Mouse (Mus musculus): ENCODE data around the gene Cntn3. TPM values are rescaled to one million over a fixed set of nuclear protein-coding genes. Genes with fewer than 3 reads are reported as not detected.
"Not testable (repeated sequence)": the region's sequence is repeated elsewhere in the genome, so short reads cannot be mapped to it uniquely, and the experiment has no call there.

Gene Cntn3
- polyA plus RNA-seq (2015; fragmentation: Nextera tagmentation; extraction: Ambion mirVana): 1.2 and 2.2 TPM in 2 replicates

GRCm38 (mm10) chr6:102573001-102573400, at the start of gene Cntn3:
Gene Cntn3, minus strand, starts transcription at chr6:102573101.
- H3K4me2 ChIP-seq; H3K4me3 ChIP-seq; ATAC-seq (ENCODE audit: insufficient number of reproducible peaks, low FRiP score, low TSS enrichment, low read depth): not testable (repeated sequence)

GRCm38 (mm10) chr6:102600773-102601172, 27.9 kb upstream of the Cntn3 start:
- 71% methylated on average over 2 of the region's 2 CpGs for WGBS
- no peaks in the 10 kb centered on the region for H3K27me3 ChIP-seq
- no peak overlapping the region for H3K4me2 ChIP-seq
- no peak overlapping the region for H3K9ac ChIP-seq
- H3K4me1 ChIP-seq: no peaks in the 10 kb centered on the region
- no peaks in the 10 kb centered on the region for H3K36me3 ChIP-seq
- no peak for ATAC-seq (ENCODE audit: insufficient number of reproducible peaks, low FRiP score, low TSS enrichment, low read depth)
- H3K9me3 ChIP-seq: no peaks in the 10 kb centered on the region
- H3K27ac ChIP-seq: no peak overlapping the region
- no peak overlapping the region for H3K4me3 ChIP-seq

More at GRCm38 (mm10) chr6:102573001-102573400, at the start of gene Cntn3:
- not testable (repeated sequence) for H3K4me1 ChIP-seq, H3K36me3 ChIP-seq, H3K9ac ChIP-seq, H3K9me3 ChIP-seq, H3K27me3 ChIP-seq, H3K27ac ChIP-seq
- 96% methylated on average over 7 of the region's 20 CpGs for whole genome bisulfite sequencing

GRCm38 (mm10) chr6:102597756-102598155, 24.9 kb upstream of the Cntn3 start:
- H3K27me3 ChIP-seq: no peaks in the 10 kb centered on the region
- no peak overlapping the region for H3K4me2 ChIP-seq
- H3K27ac ChIP-seq: no peak overlapping the region
- H3K4me3 ChIP-seq: no peak overlapping the region
- H3K36me3 ChIP-seq: no peaks in the 10 kb centered on the region
- H3K9me3 ChIP-seq: no peaks in the 10 kb centered on the region
- no peak for ATAC-seq (ENCODE audit: insufficient number of reproducible peaks, low FRiP score, low TSS enrichment, low read depth)
- no peak overlapping the region for H3K9ac ChIP-seq
- 58% methylated on average over 2 of the region's 2 CpGs for WGBS
- H3K4me1 ChIP-seq: no peaks in the 10 kb centered on the region

GRCm38 (mm10) chr6:102590151-102590550, 17.2 kb upstream of the Cntn3 start:
- no peaks in the 10 kb centered on the region for H3K9me3 ChIP-seq
- no peaks in the 10 kb centered on the region for H3K27me3 ChIP-seq
- no peak overlapping the region for H3K4me3 ChIP-seq
- H3K36me3 ChIP-seq: no peaks in the 10 kb centered on the region
- H3K9ac ChIP-seq: no peak overlapping the region
- no peak overlapping the region for H3K27ac ChIP-seq
- WGBS: 90% methylated on average over 4 of the region's 4 CpGs
- H3K4me1 ChIP-seq: no peaks in the 10 kb centered on the region
- no peak overlapping the region for H3K4me2 ChIP-seq
- no peak for ATAC-seq (ENCODE audit: insufficient number of reproducible peaks, low FRiP score, low TSS enrichment, low read depth)

- no peak for ATAC-seq (ENCODE audit: insufficient number of reproducible peaks, low FRiP score, low TSS enrichment, low read depth)
- Histone ChIP-seq H3K4me1 (no peaks in the 10 kb centered on the region), H3K9me3 (no peaks in the 10 kb centered on the region), H3K27ac (no peak overlapping the region), H3K4me2 (no peak overlapping the region), H3K9ac (no peak overlapping the region), H3K36me3 (no peaks in the 10 kb centered on the region), H3K4me3 (no peak overlapping the region), H3K27me3 (no peaks in the 10 kb centered on the region)
- WGBS: 58% methylated on average over 4 of the region's 4 CpGs
These were observed 16.4 kb upstream of the Cntn3 start for GRCm38 (mm10) chr6:102589311-102589710.

GRCm38 (mm10) chr6:102586056-102586455, 13.2 kb upstream of the Cntn3 start:
- H3K4me1 ChIP-seq: no peaks in the 10 kb centered on the region
- H3K9ac ChIP-seq: no peak overlapping the region
- no peaks in the 10 kb centered on the region for H3K36me3 ChIP-seq
- no peak overlapping the region for H3K4me3 ChIP-seq
- H3K27ac ChIP-seq: no peak overlapping the region
- no peaks in the 10 kb centered on the region for H3K27me3 ChIP-seq
- no peak overlapping the region for H3K4me2 ChIP-seq
- H3K9me3 ChIP-seq: no peaks in the 10 kb centered on the region
- ATAC-seq (ENCODE audit: insufficient number of reproducible peaks, low FRiP score, low TSS enrichment, low read depth): no peak

- Histone ChIP-seq H3K4me1 (no peaks in the 10 kb centered on the region), H3K9me3 (no peaks in the 10 kb centered on the region), H3K27ac (no peak overlapping the region), H3K36me3 (no peaks in the 10 kb centered on the region), H3K4me2 (no peak overlapping the region), H3K9ac (no peak overlapping the region), H3K4me3 (no peak overlapping the region), H3K27me3 (no peaks in the 10 kb centered on the region)
- no peak for ATAC-seq (ENCODE audit: insufficient number of reproducible peaks, low FRiP score, low TSS enrichment, low read depth)
- WGBS: 55% methylated on average over 2 of the region's 2 CpGs
These were observed 10.7 kb upstream of the Cntn3 start for GRCm38 (mm10) chr6:102583578-102583977.

- Histone ChIP-seq H3K4me3 (no peak overlapping the region), H3K27ac (0 out of 2 replicates have a peak overlapping the region, but pooled peaks have one; percentile 4), H3K4me2 (no peak overlapping the region), H3K4me1 (peaks cover 14% of the 10 kb centered on the region), H3K9ac (no peak overlapping the region), H3K9me3 (no peaks in the 10 kb centered on the region), H3K36me3 (no peaks in the 10 kb centered on the region), H3K27me3 (peaks cover 17% of the 10 kb centered on the region; the same call in 1 of the 2 replicates)
- ATAC-seq (ENCODE audit: insufficient number of reproducible peaks, low FRiP score, low TSS enrichment, low read depth): no peak
- WGBS: 64% methylated on average over 1 of the region's 1 CpGs
These were observed 5.4 kb downstream of the Cntn3 start for GRCm38 (mm10) chr6:102567496-102567895.

- Histone ChIP-seq H3K27ac (no peak overlapping the region), H3K4me2 (no peak overlapping the region), H3K4me3 (no peak overlapping the region), H3K9ac (no peak overlapping the region), H3K9me3 (no peaks in the 10 kb centered on the region), H3K36me3 (no peaks in the 10 kb centered on the region), H3K4me1 (peaks cover 14% of the 10 kb centered on the region), H3K27me3 (peaks cover 19% of the 10 kb centered on the region; the same call in 1 of the 2 replicates)
- WGBS: 95% methylated on average over 1 of the region's 1 CpGs
- ATAC-seq (ENCODE audit: insufficient number of reproducible peaks, low FRiP score, low TSS enrichment, low read depth): no peak
These were observed 7.7 kb downstream of the Cntn3 start for GRCm38 (mm10) chr6:102565228-102565627.

- under 1% methylated on average over 58 of the region's 63 CpGs for WGBS
- Histone ChIP-seq H3K4me1 (peaks cover 14% of the 10 kb centered on the region), H3K27ac (no peak overlapping the region), H3K27me3 (peaks cover 19% of the 10 kb centered on the region; the same call in 1 of the 2 replicates), H3K9me3 (no peaks in the 10 kb centered on the region), H3K4me2 (peak overlapping the region; percentile 95), H3K4me3 (peak overlapping the region; percentile 57), H3K9ac (peak overlapping the region; percentile 23; the same call in 1 of the 2 replicates), H3K36me3 (no peaks in the 10 kb centered on the region)
- ATAC-seq (ENCODE audit: insufficient number of reproducible peaks, low FRiP score, low TSS enrichment, low read depth): peak; percentile 89
These were observed 8.7 kb downstream of the Cntn3 start for GRCm38 (mm10) chr6:102564011-102564731.

- H3K9me3 ChIP-seq: no peaks in the 10 kb centered on the region
- H3K27me3 ChIP-seq: peaks cover 19% of the 10 kb centered on the region; the same call in 1 of the 2 replicates
- 5% methylated on average over 7 of the region's 7 CpGs for WGBS
- peak overlapping the region; percentile 95 for H3K4me2 ChIP-seq
- no peak overlapping the region for H3K27ac ChIP-seq
- ATAC-seq (ENCODE audit: insufficient number of reproducible peaks, low FRiP score, low TSS enrichment, low read depth): no peak
- H3K4me1 ChIP-seq: peaks cover 14% of the 10 kb centered on the region
- peak overlapping the region; percentile 57 for H3K4me3 ChIP-seq
- no peak overlapping the region for H3K9ac ChIP-seq
- H3K36me3 ChIP-seq: no peaks in the 10 kb centered on the region
These were observed 9.5 kb downstream of the Cntn3 start for GRCm38 (mm10) chr6:102563431-102563830.

GRCm38 (mm10) chr6:102557521-102557920, 15.4 kb downstream of the Cntn3 start:
- Histone ChIP-seq H3K9ac (no peak overlapping the region), H3K27ac (no peak overlapping the region), H3K4me3 (no peak overlapping the region), H3K36me3 (no peaks in the 10 kb centered on the region), H3K4me1 (no peaks in the 10 kb centered on the region), H3K27me3 (peaks cover 6% of the 10 kb centered on the region; the same call in 1 of the 2 replicates), H3K4me2 (no peak overlapping the region), H3K9me3 (no peaks in the 10 kb centered on the region)
- ATAC-seq (ENCODE audit: insufficient number of reproducible peaks, low FRiP score, low TSS enrichment, low read depth): no peak
- 75% methylated on average over 3 of the region's 3 CpGs for WGBS

All from limb, embryonic 15.5 days (tissue).